Mouse (Mus musculus): ENCODE measurements around the gene Cib4.

Cib4 gene

GRCm38 (mm10) chr5:30440308-30440906 is 105.2 kb downstream of the Cib4 start:
- DNase-seq (ENCODE audit: low spot score in 2 of 2) = no peak

- no peak for DNase-seq (ENCODE audit: low spot score in 2 of 2)
Observed at GRCm38 (mm10) chr5:30438931-30439330, 106.7 kb downstream of the Cib4 start.
